Mouse (Mus musculus): ENCODE measurements at regions not wholly inside any gene's neighbourhood (a gene's known extent, or its start where the extent isn't known, plus 50 kb on each side); places are given as distances from the start of the nearest gene placed in this dataset.
"Not testable (repeated sequence)": the region's sequence is repeated elsewhere in the genome, so short reads cannot be mapped to it uniquely, and the experiment has no call there.

GRCm38 (mm10) chr1:83970641-83971285 is 393.2 kb downstream of the Pid1 start:
- no peak for DNase-seq (ENCODE audit: low spot score)

- DNase-seq (ENCODE audit: low spot score): not testable (repeated sequence)
Measured at GRCm38 (mm10) chr1:83964631-83965030, 399.3 kb downstream of the Pid1 start.

GRCm38 (mm10) chr1:83961761-83962160 is 402.2 kb downstream of the Pid1 start:
- DNase-seq (ENCODE audit: low spot score): no peak

GRCm38 (mm10) chr1:83959756-83960155 is 404.2 kb downstream of the Pid1 start:
- DNase-seq (ENCODE audit: low spot score): no peak

GRCm38 (mm10) chr1:83922900-83923299 is 441.1 kb downstream of the Pid1 start:
- no peak for DNase-seq (ENCODE audit: low spot score)

- DNase-seq (ENCODE audit: low spot score): no peak
Measured at GRCm38 (mm10) chr1:83915454-83915853, 448.5 kb downstream of the Pid1 start.

GRCm38 (mm10) chr1:83907347-83907746 is 456.6 kb downstream of the Pid1 start:
- no peak for DNase-seq (ENCODE audit: low spot score)

- DNase-seq (ENCODE audit: low spot score): peak; percentile 10
Measured at GRCm38 (mm10) chr1:83906906-83907305, 457.1 kb downstream of the Pid1 start.

GRCm38 (mm10) chr1:83900135-83900534 is 463.8 kb downstream of the Pid1 start:
- no peak for DNase-seq (ENCODE audit: low spot score)

- DNase-seq (ENCODE audit: low spot score): no peak
Measured at GRCm38 (mm10) chr1:83896650-83897049, 467.3 kb downstream of the Pid1 start.

- no peak for DNase-seq (ENCODE audit: low spot score)
Measured at GRCm38 (mm10) chr1:83879109-83879399, 471.1 kb upstream of the Sphkap start.

GRCm38 (mm10) chr1:83878330-83879108 is 470.5 kb upstream of the Sphkap start:
- no peak for DNase-seq (ENCODE audit: low spot score)

- peak; percentile 38 for DNase-seq (ENCODE audit: low spot score)
Measured at GRCm38 (mm10) chr1:83870853-83871567, 463.0 kb upstream of the Sphkap start.

- DNase-seq (ENCODE audit: low spot score): no peak
Measured at GRCm38 (mm10) chr1:83869046-83869445, 461.0 kb upstream of the Sphkap start.

GRCm38 (mm10) chr1:83862541-83862940 is 454.5 kb upstream of the Sphkap start:
- no peak for DNase-seq (ENCODE audit: low spot score)

GRCm38 (mm10) chr1:83862128-83862527 is 454.1 kb upstream of the Sphkap start:
- no peak for DNase-seq (ENCODE audit: low spot score)

GRCm38 (mm10) chr1:83859732-83860424 is 451.9 kb upstream of the Sphkap start:
- DNase-seq (ENCODE audit: low spot score): no peak

GRCm38 (mm10) chr1:83853996-83854395 is 446.0 kb upstream of the Sphkap start:
- DNase-seq (ENCODE audit: low spot score): no peak

GRCm38 (mm10) chr1:83851081-83851480 is 443.1 kb upstream of the Sphkap start:
- no peak for DNase-seq (ENCODE audit: low spot score)

GRCm38 (mm10) chr1:83848414-83848813 is 440.4 kb upstream of the Sphkap start:
- DNase-seq (ENCODE audit: low spot score): no peak

GRCm38 (mm10) chr1:83847992-83848391 is 440.0 kb upstream of the Sphkap start:
- DNase-seq (ENCODE audit: low spot score): no peak

GRCm38 (mm10) chr1:83844827-83845379 is 436.9 kb upstream of the Sphkap start:
- DNase-seq (ENCODE audit: low spot score): no peak

Data from urinary bladder, postnatal 14 days (tissue).